Mouse (Mus musculus) lung, adult 2 months (tissue): ENCODE data around the gene Nlrc3.

Source experiments
- CTCF ChIP-seq: fragments of 200-500 bp; IDR thresholded peaks from 2 replicates; pipeline ENCODE4 v1.5.1; 2011; ENCODE audit warnings: mild to moderate bottlenecking, low read length, control low read depth; ENCODE audit not compliant: insufficient read depth
- POLR2A ChIP-seq: fragments of 200-500 bp; IDR thresholded peaks from 2 replicates; pipeline ENCODE4 v1.6.1; 2011; ENCODE audit warnings: low read depth, mild to moderate bottlenecking, control low read depth, low read length, borderline replicate concordance; ENCODE audit errors: extremely low read depth

- TF ChIP-seq CTCF (no peak), POLR2A (no peak)
Observed at GRCm38 (mm10) chr16:4021241-4021640, 44.8 kb upstream of the Nlrc3 start.
